In the genomic region with DNA sequence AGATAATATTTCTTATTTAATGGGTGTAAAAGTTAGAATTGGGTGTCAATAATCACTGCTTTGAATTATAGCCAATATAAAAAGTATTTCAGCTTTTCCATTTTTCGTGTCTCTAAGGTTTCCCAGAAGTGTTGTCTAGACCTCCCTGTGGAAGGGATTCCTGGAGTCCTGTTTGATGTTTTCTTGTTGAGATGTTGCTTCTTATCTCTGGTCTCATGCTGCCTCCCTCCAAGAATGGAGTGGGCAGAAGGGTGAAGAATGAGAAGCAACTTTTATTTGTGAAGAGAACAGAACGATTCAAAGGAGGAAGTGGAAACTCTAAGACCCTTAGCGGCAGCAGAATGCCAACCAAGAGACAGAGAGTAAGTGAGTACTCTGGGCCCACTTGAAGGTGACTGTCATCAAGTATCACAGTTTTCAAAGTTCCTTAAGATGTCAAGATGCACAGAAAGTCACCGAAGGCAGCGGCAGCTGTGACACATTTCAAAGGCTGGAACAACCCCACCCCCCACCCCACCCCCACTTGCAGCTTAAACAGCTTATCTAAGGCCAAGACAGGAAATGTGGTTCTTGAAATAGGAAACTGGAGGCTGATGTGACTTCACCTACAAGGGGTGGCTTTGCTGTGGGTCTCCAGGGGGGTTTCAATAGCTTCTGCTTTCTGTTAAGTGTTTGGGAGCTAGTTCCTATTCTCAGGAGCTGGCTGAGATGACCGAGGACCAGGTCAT, we compare ENCODE assay signal across 8 mouse cellular contexts.
A peak's percentile ranks its signal among the peaks of the same experiment; 100 is the strongest.
DNase-seq lines count a peak whose midpoint lies in the region; ATAC-seq and TF ChIP-seq lines count a peak whose summit lies in the region.
"Had no signal": no experiment of that assay in that cellular context is flagged by ENCODE, and none has a peak within 500 bp of the region (broad histone marks: within the 10 kb centered on the region; RNA-seq: fewer than 3 reads in every experiment).

No protein-coding gene starts in this region.

- H3K36me3 ChIP-seq in stomach, postnatal 0 days (ENCODE audit: control insufficient read depth, insufficient read depth, low read length), result no peaks in the 10 kb centered on the region

- no peaks in the 10 kb centered on the region for H3K9me3 ChIP-seq in stomach, postnatal 0 days (ENCODE audit: control insufficient read depth, low read length)

- no peak for TF ChIP-seq POLR2A in bone marrow macrophage, adult 2 months (IDR thresholded peaks at IDR 0.05; ENCODE audit: borderline replicate concordance, low read depth, low read length)

- no peak for TF ChIP-seq EP300 in stomach, postnatal 0 days (optimal IDR thresholded peaks at IDR 0.05)

- H3K9ac ChIP-seq in stomach, postnatal 0 days (ENCODE audit: low read length), result no peak overlapping the region

- DNase-seq in spleen, adult 12 weeks (ENCODE audit: low spot score), result peak; percentile 8
- no peak for DNase-seq in stomach, postnatal 0 days (ENCODE audit: low spot score)
- DNase-seq in kidney, adult 8-10 months, result no peak
- no peak for DNase-seq in right cerebral cortex, postnatal 4 days
- DNase-seq: adrenal gland, postnatal 14 days had no signal

- no peaks in the 10 kb centered on the region for H3K27me3 ChIP-seq in stomach, postnatal 0 days (ENCODE audit: control insufficient read depth, insufficient read depth, low read length)

- peaks cover 32% of the 10 kb centered on the region for H3K4me1 ChIP-seq in bone marrow macrophage, adult 2 months (ENCODE audit: control insufficient read depth, insufficient read depth, low read length)
- H3K4me1 ChIP-seq in stomach, postnatal 0 days (replicated peaks; ENCODE audit: control insufficient read depth, insufficient read depth), result no peaks in the 10 kb centered on the region

- H3K27ac ChIP-seq in bone marrow macrophage, adult 2 months (ENCODE audit: insufficient read depth, low read depth, low read length), result peak overlapping the region; percentile 80
- no peak overlapping the region for H3K27ac ChIP-seq in stomach, postnatal 0 days (replicated peaks)

- peak; percentile 53 for ATAC-seq in CD4-positive, CD25-positive, alpha-beta regulatory T cell, adult 4 months
- peak; percentile 54 for ATAC-seq in inflammation-experienced regulatory T-cells, adult 6 months
- ATAC-seq in stomach, postnatal 0 days (ENCODE audit: low FRiP score, low TSS enrichment), result no peak

- TF ChIP-seq CTCF in bone marrow macrophage, adult 2 months (IDR thresholded peaks at IDR 0.05; ENCODE audit: low read depth, low read length), result no peak
- no peak for TF ChIP-seq CTCF in stomach, postnatal 0 days (IDR thresholded peaks at IDR 0.05; ENCODE audit: low read depth)

- H3K4me3 ChIP-seq in bone marrow macrophage, adult 2 months (ENCODE audit: insufficient read depth, low read length), result no peak overlapping the region
- no peak overlapping the region for H3K4me3 ChIP-seq in stomach, postnatal 0 days (ENCODE audit: low read depth, low read length)

- no peak overlapping the region for H3K4me2 ChIP-seq in stomach, postnatal 0 days (replicated peaks; ENCODE audit: low read depth)

- 51% methylated on average over 6 of the region's 6 CpGs for WGBS in stomach, postnatal 0 days
